Mouse (Mus musculus) hindbrain, embryonic 11.5 days (tissue): ENCODE data around the gene Arhgap30. TPM values are rescaled to one million over a fixed set of nuclear protein-coding genes. Genes with fewer than 3 reads are reported as not detected.

Source experiments
- ATAC-seq: fragments of 200-750 bp; cut with Nextera tagmentation; 2 replicates; pipeline ENCODE4 v1.8.0; 2017; ENCODE audit warnings: mild to moderate bottlenecking, moderate TSS enrichment, moderate library complexity; ENCODE audit not compliant: low FRiP score
- DNase-seq: peaks from one replicate; pipeline ENCODE4 v3.0.0-alpha.2; 2015; ENCODE audit warnings: low spot score
- H3K27ac ChIP-seq: fragments of 300-500 bp; sonication (generic); 2 replicates; pipeline ENCODE4 v1.5.1; 2014; ENCODE audit warnings: mild to moderate bottlenecking, low read depth, low read length
- H3K27me3 ChIP-seq: fragments of 300-500 bp; sonication (generic); 2 replicates; pipeline ENCODE4 v1.6.1; 2014; ENCODE audit warnings: mild to moderate bottlenecking, low read length, moderate library complexity, mixed read lengths; ENCODE audit not compliant: control insufficient read depth, insufficient read depth
- H3K36me3 ChIP-seq: fragments of 300-500 bp; sonication (generic); 2 replicates; pipeline ENCODE4 v1.6.1; 2014; ENCODE audit warnings: mild to moderate bottlenecking, low read length, moderate library complexity, mixed read lengths; ENCODE audit not compliant: control insufficient read depth, insufficient read depth
- H3K4me1 ChIP-seq: fragments of 300-500 bp; sonication (generic); replicated peaks from 2 replicates; pipeline ENCODE4 v1.6.1; 2014; ENCODE audit warnings: low read length, mixed read lengths; ENCODE audit not compliant: control insufficient read depth, insufficient read depth
- H3K4me2 ChIP-seq: fragments of 300-500 bp; sonication (generic); replicated peaks from 2 replicates; pipeline ENCODE4 v1.6.1; 2014; ENCODE audit warnings: mild to moderate bottlenecking, low read depth, low read length
- H3K4me3 ChIP-seq: fragments of 300-500 bp; sonication (generic); 2 replicates; pipeline ENCODE4 v1.5.1; 2014; ENCODE audit warnings: low read depth, low read length
- H3K9ac ChIP-seq: fragments of 300-500 bp; sonication (generic); 2 replicates; pipeline ENCODE4 v1.6.1; 2014; ENCODE audit warnings: low read depth, low read length
- H3K9me3 ChIP-seq: fragments of 300-500 bp; sonication (generic); 2 replicates; pipeline ENCODE4 v1.6.1; 2016; ENCODE audit warnings: low read length; ENCODE audit not compliant: control insufficient read depth
- WGBS: fragments of 180-500 bp; shearing (Covaris S2); extraction: QIAGEN DNeasy Blood & Tissue Kit; methylation state at CpG from one replicate; pipeline ENCODE4 v1.1.7; 2014; 5-methylcytosine and 5-hydroxymethylcytosine counted together
- polyA plus RNA-seq: library from polyadenylated mRNA; unstranded; fragments of >200 nt; fragmentation: Nextera tagmentation; extraction: Ambion mirVana; gene quantifications from 2 replicates; pipeline ENCODE4 v1.2.1, GENCODE M21; 2014

Gene Arhgap30
- polyA plus RNA-seq, 1 experiment from 2014 or later: 0.99 TPM

GRCm38 (mm10) chr1:171369845-171370556 lies 18.8 kb upstream of the Arhgap30 start, which contains the start of gene Nectin4:
TSS of gene Nectin4 (plus strand) at chr1:171370099.
- no peaks in the 10 kb centered on the region for H3K9me3 ChIP-seq
- no peak within 1 kb of the TSS for H3K4me2 ChIP-seq
- H3K9ac ChIP-seq: no peak within 1 kb of the TSS
- H3K4me3 ChIP-seq: no peak within 1 kb of the TSS
- no peak within 1 kb of the TSS for H3K27ac ChIP-seq
- H3K27me3 ChIP-seq: no peaks in the 10 kb centered on the region
- no peak for ATAC-seq
- no peak for DNase-seq
- no peaks in the 10 kb centered on the region for H3K36me3 ChIP-seq
- H3K4me1 ChIP-seq: no peaks in the 10 kb centered on the region
- 38% methylated on average over 20 of the region's 20 CpGs for WGBS

DNA sequence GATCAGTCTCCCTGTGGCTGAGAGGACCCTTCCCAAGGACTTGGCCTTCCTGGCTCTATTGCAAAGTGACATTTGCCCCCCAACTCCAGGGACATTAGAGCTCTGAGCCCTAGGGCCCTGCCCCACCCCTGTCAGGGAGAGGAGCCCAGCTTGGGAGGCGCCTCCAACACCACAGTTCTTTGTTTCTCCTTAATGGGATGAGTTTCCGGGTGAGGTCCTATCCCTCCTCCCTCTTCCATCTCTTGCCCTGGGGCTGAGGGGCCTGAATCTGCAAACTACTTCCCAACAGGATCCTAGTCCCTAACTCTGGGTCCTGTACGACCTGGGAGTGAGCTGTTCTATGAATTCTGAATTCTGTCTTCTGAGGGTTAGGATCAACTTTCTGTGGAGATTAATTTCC lies 15.9 kb upstream of the Arhgap30 start:
- H3K9ac ChIP-seq: no peak overlapping the region
- WGBS: 69% methylated on average over 3 of the region's 3 CpGs
- no peaks in the 10 kb centered on the region for H3K9me3 ChIP-seq
- no peaks in the 10 kb centered on the region for H3K27me3 ChIP-seq
- ATAC-seq: no peak
- no peak overlapping the region for H3K27ac ChIP-seq
- no peak overlapping the region for H3K4me2 ChIP-seq
- no peak for DNase-seq
- no peak overlapping the region for H3K4me3 ChIP-seq
- no peaks in the 10 kb centered on the region for H3K36me3 ChIP-seq
- H3K4me1 ChIP-seq: no peaks in the 10 kb centered on the region

GRCm38 (mm10) chr1:171373946-171374345 lies 14.8 kb upstream of the Arhgap30 start:
- 0% methylated on average over 3 of the region's 4 CpGs for WGBS

DNA sequence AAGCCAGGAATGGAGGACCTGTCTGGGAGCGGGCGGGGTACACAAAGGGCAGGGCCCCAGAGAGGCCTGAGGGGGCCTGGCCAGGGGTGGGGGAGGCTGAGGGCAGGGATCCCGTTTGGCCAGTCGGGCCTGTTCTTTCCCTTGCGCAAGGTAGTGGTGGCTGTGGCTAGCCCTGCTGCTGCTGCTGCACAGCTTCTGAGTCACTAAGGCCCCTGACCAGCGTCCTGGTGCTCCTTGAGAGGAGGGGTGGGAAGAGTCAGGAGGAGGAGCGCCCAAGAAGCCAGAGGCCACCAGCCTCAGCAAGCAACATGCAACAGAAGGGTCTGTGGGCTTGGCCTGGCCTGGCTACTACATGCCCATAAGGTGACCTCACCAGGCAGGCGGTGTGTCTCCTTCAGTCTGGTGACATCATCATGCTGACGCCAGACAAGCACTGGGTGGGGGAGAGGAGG lies 13.1 kb upstream of the Arhgap30 start:
- Histone ChIP-seq H3K4me1 (no peaks in the 10 kb centered on the region), H3K4me2 (no peak overlapping the region), H3K36me3 (no peaks in the 10 kb centered on the region), H3K4me3 (no peak overlapping the region), H3K9me3 (no peaks in the 10 kb centered on the region), H3K9ac (no peak overlapping the region), H3K27ac (no peak overlapping the region), H3K27me3 (peaks cover 6% of the 10 kb centered on the region)
- ATAC-seq (no peak), DNase-seq (no peak)
- 51% methylated on average over 9 of the region's 9 CpGs for WGBS

More at GRCm38 (mm10) chr1:171373946-171374345, 14.8 kb upstream of the Arhgap30 start:
- Histone ChIP-seq H3K4me2 (no peak overlapping the region), H3K4me1 (no peaks in the 10 kb centered on the region), H3K27me3 (no peaks in the 10 kb centered on the region), H3K9ac (no peak overlapping the region), H3K4me3 (no peak overlapping the region), H3K9me3 (no peaks in the 10 kb centered on the region), H3K27ac (no peak overlapping the region), H3K36me3 (no peaks in the 10 kb centered on the region)
- ATAC-seq: no peak
- no peak for DNase-seq

- 93% methylated on average over 6 of the region's 6 CpGs for WGBS
- Histone ChIP-seq H3K4me3 (no peak overlapping the region), H3K4me2 (no peak overlapping the region), H3K36me3 (no peaks in the 10 kb centered on the region), H3K4me1 (no peaks in the 10 kb centered on the region), H3K9me3 (no peaks in the 10 kb centered on the region), H3K27ac (no peak overlapping the region), H3K9ac (no peak overlapping the region), H3K27me3 (peaks cover 9% of the 10 kb centered on the region)
- ATAC-seq: no peak
- no peak for DNase-seq
Measured at GRCm38 (mm10) chr1:171378298-171378697, 10.5 kb upstream of the Arhgap30 start.

GRCm38 (mm10) chr1:171379935-171380599 lies 8.7 kb upstream of the Arhgap30 start:
- Histone ChIP-seq H3K27ac (no peak overlapping the region), H3K36me3 (no peaks in the 10 kb centered on the region), H3K4me1 (no peaks in the 10 kb centered on the region), H3K27me3 (peaks cover 9% of the 10 kb centered on the region), H3K9ac (no peak overlapping the region), H3K4me2 (peak overlapping the region; percentile 24), H3K4me3 (peak overlapping the region; percentile 0; the same call in 1 of the 2 replicates), H3K9me3 (no peaks in the 10 kb centered on the region)
- peak; percentile 88 for ATAC-seq
- 6% methylated on average over 31 of the region's 31 CpGs for WGBS
- DNase-seq: peak; percentile 87

DNA sequence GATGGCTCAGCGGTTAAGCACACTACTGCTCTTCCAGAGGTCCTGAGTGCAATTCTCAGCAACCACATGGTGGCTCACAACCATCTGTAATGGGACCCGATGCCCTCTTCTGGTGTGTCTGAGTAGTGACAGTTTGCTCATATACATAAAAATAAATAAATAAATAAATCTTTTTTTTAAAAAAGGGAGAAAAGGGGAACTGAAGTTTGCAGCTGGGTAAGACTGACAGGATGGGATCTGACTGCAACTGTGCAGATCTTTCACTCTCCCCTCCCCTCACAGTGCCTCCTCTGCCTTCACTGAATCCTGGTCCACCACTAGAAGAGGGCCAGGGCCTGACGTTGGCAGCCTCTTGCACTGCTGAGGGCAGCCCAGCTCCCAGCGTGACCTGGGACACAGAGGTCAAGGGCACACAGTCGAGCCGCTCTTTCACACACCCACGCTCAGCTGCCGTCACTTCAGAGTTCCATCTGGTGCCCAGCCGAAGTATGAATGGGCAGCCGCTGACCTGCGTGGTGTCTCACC lies 6.6 kb upstream of the Arhgap30 start:
- H3K4me3 ChIP-seq: no peak overlapping the region
- no peaks in the 10 kb centered on the region for H3K36me3 ChIP-seq
- no peak overlapping the region for H3K27ac ChIP-seq
- H3K27me3 ChIP-seq: peaks cover 9% of the 10 kb centered on the region
- DNase-seq: no peak
- no peaks in the 10 kb centered on the region for H3K9me3 ChIP-seq
- no peak overlapping the region for H3K4me2 ChIP-seq
- 74% methylated on average over 11 of the region's 11 CpGs for WGBS
- no peak overlapping the region for H3K9ac ChIP-seq
- no peaks in the 10 kb centered on the region for H3K4me1 ChIP-seq
- no peak for ATAC-seq

GRCm38 (mm10) chr1:171384361-171384760 lies 4.4 kb upstream of the Arhgap30 start:
- peaks cover 9% of the 10 kb centered on the region for H3K27me3 ChIP-seq
- WGBS: 75% methylated on average over 9 of the region's 9 CpGs

More at GRCm38 (mm10) chr1:171384361-171384760, 4.4 kb upstream of the Arhgap30 start:
- H3K9me3 ChIP-seq: no peaks in the 10 kb centered on the region
- H3K27ac ChIP-seq: no peak overlapping the region
- H3K4me1 ChIP-seq: no peaks in the 10 kb centered on the region
- no peak for ATAC-seq
- no peak for DNase-seq
- H3K4me3 ChIP-seq: no peak overlapping the region
- H3K36me3 ChIP-seq: no peaks in the 10 kb centered on the region
- no peak overlapping the region for H3K9ac ChIP-seq
- no peak overlapping the region for H3K4me2 ChIP-seq
